Mouse (Mus musculus) layer of hippocampus, postnatal 14 days (tissue): ENCODE results near the gene Cage1. TPM values are rescaled to one million over a fixed set of nuclear protein-coding genes. Genes with fewer than 3 reads are reported as not detected.

Experiments used
- DNase-seq, 2 experiments: peaks; one replicate each; pipeline ENCODE4 v3.0.0; 2021 to 2022; ENCODE audit warnings: low spot score in 2 of 2, mixed read lengths in 1 of 2
- long read RNA-seq, 2 experiments: library from polyadenylated mRNA; stranded (forward); transcript quantifications; one replicate each; pipeline ENCODE4 v2.0.0; 2021
- total RNA-seq, 2 experiments: library from RNA; stranded (reverse); gene quantifications; 2 replicates each; pipeline ENCODE4 v1.2.3; 2021

Gene Cage1
- total RNA-seq = 1 to 10 TPM; 3.1 to 3.2 TPM
- long read RNA-seq, experiment 1, partial matches to known transcripts = 0 of 4 reads
- long read RNA-seq, experiment 1, other reads (novel, unspliced or antisense) = 1 of 4 reads
- long read RNA-seq, experiment 2, partial matches to known transcripts = 0 of 6 reads
- long read RNA-seq, experiment 2, other reads (novel, unspliced or antisense) = 5 of 6 reads

- DNase-seq = peak; percentile 94 to 98
Measured at GRCm38 (mm10) chr13:38037044-38037687, at the start of gene Cage1. Gene Cage1 (minus strand): TSS chr13:38037069.

GRCm38 (mm10) chr13:38081161-38081560 lies 44.3 kb upstream of the Cage1 start:
- no peak for DNase-seq

- no peak for DNase-seq
Measured at GRCm38 (mm10) chr13:38080725-38081124, 43.9 kb upstream of the Cage1 start.

- no peak for DNase-seq
Measured at GRCm38 (mm10) chr13:38080014-38080413, 43.1 kb upstream of the Cage1 start.

- no peak for DNase-seq
Measured at GRCm38 (mm10) chr13:38079366-38079765, 42.5 kb upstream of the Cage1 start.

- no peak for DNase-seq
Measured at GRCm38 (mm10) chr13:38078836-38079235, 42.0 kb upstream of the Cage1 start.

- no peak for DNase-seq
Measured at GRCm38 (mm10) chr13:38077113-38077512, 40.2 kb upstream of the Cage1 start.

GRCm38 (mm10) chr13:38074404-38074803 lies 37.5 kb upstream of the Cage1 start:
- no peak for DNase-seq

GRCm38 (mm10) chr13:38073374-38074307 lies 36.8 kb upstream of the Cage1 start:
- DNase-seq = no peak

GRCm38 (mm10) chr13:38070945-38071344 lies 34.1 kb upstream of the Cage1 start:
- DNase-seq = peak in 1 of 2 experiments; percentile 10

GRCm38 (mm10) chr13:38064854-38065663 lies 28.2 kb upstream of the Cage1 start:
- peak; percentile 7 to 62 for DNase-seq

- DNase-seq = no peak
Measured at GRCm38 (mm10) chr13:38062678-38063077, 25.8 kb upstream of the Cage1 start.

- no peak for DNase-seq
Measured at GRCm38 (mm10) chr13:38049888-38050287, 13.0 kb upstream of the Cage1 start.

- peak in 1 of 2 experiments; percentile 2 for DNase-seq
Measured at GRCm38 (mm10) chr13:38037811-38038210, 942 bp upstream of the Cage1 start.

- no peak for DNase-seq
Measured at GRCm38 (mm10) chr13:38036343-38037043, 376 bp downstream of the Cage1 start, which contains the start of gene Riok1. Gene Riok1 (plus strand): TSS chr13:38036995.

GRCm38 (mm10) chr13:38028407-38028806 lies 8.5 kb downstream of the Cage1 start:
- no peak for DNase-seq

GRCm38 (mm10) chr13:38027618-38028248 lies 9.1 kb downstream of the Cage1 start:
- no peak for DNase-seq

- DNase-seq = no peak
Measured at GRCm38 (mm10) chr13:38025874-38026273, 11.0 kb downstream of the Cage1 start.

- DNase-seq = no peak
Measured at GRCm38 (mm10) chr13:38018791-38019190, 18.1 kb downstream of the Cage1 start.

GRCm38 (mm10) chr13:38015591-38015990 lies 21.3 kb downstream of the Cage1 start:
- DNase-seq = no peak
